Mouse (Mus musculus) heart, embryonic 14.5 days (tissue): ENCODE measurements around the gene Tfip11. TPM values are rescaled to one million over a fixed set of nuclear protein-coding genes. Genes with fewer than 3 reads are reported as not detected.

Source experiments
- ATAC-seq: fragments of 200-750 bp; cut with Nextera tagmentation; 2 replicates; pipeline ENCODE4 v1.8.0; 2017; ENCODE audit warnings: low read depth, moderate TSS enrichment; ENCODE audit not compliant: insufficient number of reproducible peaks, insufficient read depth, low FRiP score
- H3K27ac ChIP-seq, 2 experiments: fragments of 200-500 bp in 1 of 2; fragments of 300-500 bp in 1 of 2; sonication (generic) in 1 of 2; replicated peaks in 1 of 2; 2 replicates each; pipeline ENCODE4 v1.5.1; 2012 to 2014; ENCODE audit warnings: low read depth in 2 of 2, low read length in 2 of 2, control low read depth in 1 of 2, mild to moderate bottlenecking in 1 of 2, mixed read lengths in 1 of 2; ENCODE audit not compliant: control insufficient read depth in 1 of 2, insufficient read depth in 1 of 2
- H3K27me3 ChIP-seq: fragments of 300-500 bp; sonication (generic); 2 replicates; pipeline ENCODE4 v1.6.1; 2014; ENCODE audit warnings: mild to moderate bottlenecking, low read length, control low read depth; ENCODE audit not compliant: control insufficient read depth, insufficient read depth
- H3K36me3 ChIP-seq: fragments of 300-500 bp; sonication (generic); 2 replicates; pipeline ENCODE4 v1.6.1; 2014; ENCODE audit warnings: mild to moderate bottlenecking, control low read depth, low read length, mixed read lengths; ENCODE audit not compliant: control insufficient read depth, insufficient read depth
- H3K4me1 ChIP-seq, 2 experiments: fragments of 200-500 bp in 1 of 2; fragments of 300-500 bp in 1 of 2; sonication (generic) in 1 of 2; 2 replicates each; pipeline ENCODE4 v1.6.1; 2012 to 2014; ENCODE audit warnings: low read length in 2 of 2, control low read depth in 1 of 2, mixed read lengths in 1 of 2; ENCODE audit not compliant: control insufficient read depth in 2 of 2, insufficient read depth in 2 of 2
- H3K4me2 ChIP-seq: fragments of 300-500 bp; sonication (generic); 2 replicates; pipeline ENCODE4 v1.6.1; 2014; ENCODE audit warnings: mild to moderate bottlenecking, low read length
- H3K4me3 ChIP-seq, 2 experiments: fragments of 200-500 bp in 1 of 2; fragments of 300-500 bp in 1 of 2; sonication (generic) in 1 of 2; 2 replicates each; pipeline ENCODE4 v1.5.1; 2012 to 2014; ENCODE audit warnings: low read length in 2 of 2, mild to moderate bottlenecking in 2 of 2, control low read depth in 1 of 2, low read depth in 1 of 2, moderate library complexity in 1 of 2; ENCODE audit not compliant: control insufficient read depth in 1 of 2, insufficient read depth in 1 of 2
- H3K9ac ChIP-seq: fragments of 300-500 bp; sonication (generic); 2 replicates; pipeline ENCODE4 v1.6.1; 2014; ENCODE audit warnings: mild to moderate bottlenecking, low read length
- H3K9me3 ChIP-seq: fragments of 300-500 bp; sonication (generic); 2 replicates; pipeline ENCODE4 v1.6.1; 2016; ENCODE audit warnings: low read length, control low read depth; ENCODE audit not compliant: control insufficient read depth
- WGBS: fragments of 180-500 bp; shearing (Covaris S2); extraction: QIAGEN DNeasy Blood & Tissue Kit; methylation state at CpG from one replicate; pipeline ENCODE4 v1.1.7; 2014; 5-methylcytosine and 5-hydroxymethylcytosine counted together
- polyA plus RNA-seq: library from polyadenylated mRNA; unstranded; fragments of >200 nt; fragmentation: Nextera tagmentation; extraction: Ambion mirVana; gene quantifications from 2 replicates; pipeline ENCODE4 v1.2.1, GENCODE M21; 2014

Tfip11 gene
- polyA plus RNA-seq, 1 experiment from 2014 or later: 13.4 TPM

- no peak overlapping the region for H3K9ac ChIP-seq
- H3K9me3 ChIP-seq: no peaks in the 10 kb centered on the region
- H3K4me1 ChIP-seq: no peaks in the 10 kb centered on the region
- H3K27me3 ChIP-seq: no peaks in the 10 kb centered on the region
- H3K4me2 ChIP-seq: no peak overlapping the region
- H3K36me3 ChIP-seq: peaks cover 78% of the 10 kb centered on the region
- ATAC-seq: no peak
- H3K4me3 ChIP-seq: no peak overlapping the region
- WGBS: 93% methylated on average over 10 of the region's 10 CpGs
- H3K27ac ChIP-seq: no peak overlapping the region
Measured at GRCm38 (mm10) chr5:112368666-112369065, 42.5 kb downstream of the Tfip11 start.

GRCm38 (mm10) chr5:112369326-112369725, 43.2 kb downstream of the Tfip11 start:
- no peaks in the 10 kb centered on the region for H3K4me1 ChIP-seq
- no peak for ATAC-seq
- H3K4me3 ChIP-seq: no peak overlapping the region
- H3K4me2 ChIP-seq: no peak overlapping the region
- WGBS: 94% methylated on average over 13 of the region's 13 CpGs
- H3K36me3 ChIP-seq: peaks cover 78% of the 10 kb centered on the region
- no peaks in the 10 kb centered on the region for H3K27me3 ChIP-seq
- H3K9me3 ChIP-seq: no peaks in the 10 kb centered on the region
- no peak overlapping the region for H3K9ac ChIP-seq
- H3K27ac ChIP-seq: no peak overlapping the region

- no peak overlapping the region for H3K27ac ChIP-seq
- WGBS: 92% methylated on average over 12 of the region's 12 CpGs
- no peaks in the 10 kb centered on the region for H3K9me3 ChIP-seq
- H3K4me3 ChIP-seq: no peak overlapping the region
- no peak for ATAC-seq
- no peak overlapping the region for H3K4me2 ChIP-seq
- H3K9ac ChIP-seq: no peak overlapping the region
- peaks cover 78% of the 10 kb centered on the region for H3K36me3 ChIP-seq
- H3K4me1 ChIP-seq: no peaks in the 10 kb centered on the region
- no peaks in the 10 kb centered on the region for H3K27me3 ChIP-seq
Measured at GRCm38 (mm10) chr5:112370236-112370813, 44.2 kb downstream of the Tfip11 start.

GRCm38 (mm10) chr5:112371933-112372332, 45.8 kb downstream of the Tfip11 start:
- Histone ChIP-seq H3K9ac (no peak overlapping the region), H3K4me3 (no peak overlapping the region), H3K27ac (no peak overlapping the region), H3K4me2 (no peak overlapping the region), H3K27me3 (no peaks in the 10 kb centered on the region), H3K36me3 (peaks cover 78% of the 10 kb centered on the region), H3K9me3 (no peaks in the 10 kb centered on the region), H3K4me1 (no peaks in the 10 kb centered on the region)
- WGBS: 77% methylated on average over 7 of the region's 7 CpGs
- ATAC-seq: no peak

- Histone ChIP-seq H3K36me3 (peaks cover 54% of the 10 kb centered on the region), H3K27ac (no peak overlapping the region), H3K9me3 (no peaks in the 10 kb centered on the region), H3K27me3 (no peaks in the 10 kb centered on the region), H3K9ac (no peak overlapping the region), H3K4me2 (no peak overlapping the region), H3K4me3 (no peak overlapping the region), H3K4me1 (no peaks in the 10 kb centered on the region)
- no peak for ATAC-seq
- 85% methylated on average over 4 of the region's 4 CpGs for WGBS
Measured at GRCm38 (mm10) chr5:112376111-112376510, 50.0 kb downstream of the Tfip11 start.

- H3K27me3 ChIP-seq: no peaks in the 10 kb centered on the region
- no peak for ATAC-seq
- no peaks in the 10 kb centered on the region for H3K4me1 ChIP-seq
- H3K27ac ChIP-seq: no peak overlapping the region
- H3K9me3 ChIP-seq: no peaks in the 10 kb centered on the region
- 92% methylated on average over 1 of the region's 1 CpGs for WGBS
- H3K9ac ChIP-seq: no peak overlapping the region
- H3K4me3 ChIP-seq: no peak overlapping the region
- peaks cover 42% of the 10 kb centered on the region for H3K36me3 ChIP-seq
- H3K4me2 ChIP-seq: no peak overlapping the region
Measured at GRCm38 (mm10) chr5:112377380-112377779, 51.2 kb downstream of the Tfip11 start.

- H3K4me3 ChIP-seq: no peak overlapping the region
- no peak for ATAC-seq
- no peak overlapping the region for H3K9ac ChIP-seq
- WGBS: 82% methylated on average over 6 of the region's 6 CpGs
- H3K9me3 ChIP-seq: no peaks in the 10 kb centered on the region
- no peaks in the 10 kb centered on the region for H3K27me3 ChIP-seq
- H3K27ac ChIP-seq: no peak overlapping the region
- H3K4me1 ChIP-seq: no peaks in the 10 kb centered on the region
- peaks cover 30% of the 10 kb centered on the region for H3K36me3 ChIP-seq
- H3K4me2 ChIP-seq: no peak overlapping the region
Measured at GRCm38 (mm10) chr5:112378716-112379115, 52.6 kb downstream of the Tfip11 start.

- H3K4me1 ChIP-seq: no peaks in the 10 kb centered on the region
- no peak overlapping the region for H3K4me2 ChIP-seq
- H3K27ac ChIP-seq: no peak overlapping the region
- no peak overlapping the region for H3K4me3 ChIP-seq
- WGBS: 63% methylated on average over 11 of the region's 11 CpGs
- ATAC-seq: no peak
- peaks cover 8% of the 10 kb centered on the region; the same call in 1 of the 2 replicates for H3K36me3 ChIP-seq
- no peaks in the 10 kb centered on the region for H3K9me3 ChIP-seq
- H3K27me3 ChIP-seq: no peaks in the 10 kb centered on the region
- no peak overlapping the region for H3K9ac ChIP-seq
Measured at GRCm38 (mm10) chr5:112381154-112381553, 55.0 kb downstream of the Tfip11 start.
